Mouse (Mus musculus) heart, adult 18-20 months (tissue): Measurements from ENCODE around the gene Hist1h3e. TPM values are rescaled to one million over a fixed set of nuclear protein-coding genes. Genes with fewer than 3 reads are reported as not detected.
A peak's percentile ranks its signal among the peaks of the same experiment; 100 is the strongest.
"Not testable (repeated sequence)": the region's sequence is repeated elsewhere in the genome, so short reads cannot be mapped to it uniquely, and the experiment has no call there.

ENCODE experiments used
- DNase-seq, 2 experiments: peaks; one replicate each; pipeline ENCODE4 v3.0.0; 2021 to 2022; ENCODE audit warnings: mixed read lengths in 1 of 2
- total RNA-seq, 2 experiments: library from RNA; stranded (reverse); gene quantifications; 2 replicates each; pipeline ENCODE4 v1.2.3; 2021

Hist1h3e gene
- total RNA-seq, 2 experiments from 2014 or later, result 11.6 to 16.2 TPM

- DNase-seq, result peak in 1 of 2 experiments; percentile 51
Observed at GRCm38 (mm10) chr13:23562699-23563462, 712 bp upstream of the Hist1h3e start.

DNA sequence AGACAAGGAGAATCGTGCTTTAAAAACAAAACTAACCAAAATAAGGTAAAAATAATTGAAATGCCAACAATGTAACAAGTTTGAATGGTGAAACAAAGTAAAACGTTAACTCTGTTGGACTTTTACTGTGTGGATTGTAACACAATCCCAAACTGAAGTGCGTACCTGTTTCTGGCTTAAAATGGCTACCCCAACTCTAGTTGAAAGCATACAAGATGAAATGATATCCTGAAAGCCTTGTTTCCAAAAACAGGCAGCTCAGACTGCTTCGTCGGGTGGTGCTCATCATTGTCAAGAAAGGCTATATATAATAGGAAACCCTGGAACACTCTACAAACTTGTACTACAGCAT, 662 bp downstream of the Hist1h3e start:
- DNase-seq, result not testable (repeated sequence)

DNA sequence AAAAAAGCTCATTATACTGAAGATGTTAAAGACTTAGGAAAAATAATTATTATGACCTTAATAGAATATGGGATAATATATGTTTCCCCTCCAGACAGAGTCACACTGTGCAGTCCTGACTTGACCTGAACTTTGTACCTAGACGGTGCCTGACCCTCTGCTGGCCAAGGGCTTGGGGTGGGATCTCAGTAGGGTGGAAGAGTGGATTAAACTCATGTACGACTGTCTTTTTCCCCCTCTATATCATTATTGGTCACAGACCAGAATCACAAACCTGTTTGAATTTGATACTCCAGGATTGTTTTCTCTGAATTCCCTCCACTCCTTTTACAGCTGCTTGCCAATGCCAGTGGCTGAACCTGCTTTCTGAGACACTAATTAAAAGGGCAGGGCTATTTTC, 1.5 kb downstream of the Hist1h3e start:
- not testable (repeated sequence) for DNase-seq

DNA sequence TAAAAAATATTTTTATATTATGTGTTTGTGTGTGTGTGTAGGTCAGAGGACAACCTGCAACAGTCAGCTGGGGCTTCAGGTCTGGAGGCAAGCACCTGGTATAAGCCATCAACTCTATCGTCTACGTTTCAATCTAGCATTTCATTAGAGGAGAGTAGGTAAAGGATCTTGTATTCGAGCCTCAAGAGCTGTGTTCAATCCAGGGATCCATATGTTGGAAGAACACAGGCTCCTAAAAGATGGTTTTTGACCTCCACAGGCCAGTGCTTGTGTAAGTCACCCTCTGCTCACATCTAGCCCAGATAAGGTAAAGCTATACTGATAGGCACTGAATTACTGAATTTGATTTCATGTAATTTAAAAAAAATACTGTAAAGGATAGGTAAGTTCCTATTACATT, 5.3 kb downstream of the Hist1h3e start:
- DNase-seq, result no peak

DNA sequence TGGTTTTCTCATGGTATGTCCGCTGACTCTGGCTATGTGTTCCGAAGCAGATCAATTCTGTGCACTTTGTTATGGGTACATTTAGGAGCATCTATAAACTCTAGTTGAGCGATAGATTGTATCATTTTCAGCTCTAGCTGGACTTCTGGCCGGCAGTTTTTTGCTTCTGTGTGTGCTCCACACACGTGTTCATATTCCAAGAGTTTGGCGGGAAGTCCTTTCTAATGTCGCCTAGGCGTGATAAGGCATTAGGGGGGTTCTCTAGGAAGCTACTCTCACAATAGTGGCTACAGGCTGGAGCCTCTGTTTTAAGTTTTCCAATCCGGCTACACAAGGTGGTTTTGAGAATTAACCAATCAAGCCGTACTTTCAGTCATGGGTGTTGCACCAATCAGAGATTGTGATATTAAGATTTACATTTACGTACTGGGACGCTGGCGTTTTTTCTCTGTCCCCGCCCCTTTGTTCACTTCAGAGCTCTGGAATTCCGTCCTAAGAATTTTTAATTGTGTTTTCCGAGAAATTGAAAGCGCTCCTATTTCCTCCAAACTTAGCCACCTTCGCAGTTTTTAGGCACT, 6.2 kb downstream of the Hist1h3e start:
- DNase-seq, result peak; percentile 83 to 85

DNA sequence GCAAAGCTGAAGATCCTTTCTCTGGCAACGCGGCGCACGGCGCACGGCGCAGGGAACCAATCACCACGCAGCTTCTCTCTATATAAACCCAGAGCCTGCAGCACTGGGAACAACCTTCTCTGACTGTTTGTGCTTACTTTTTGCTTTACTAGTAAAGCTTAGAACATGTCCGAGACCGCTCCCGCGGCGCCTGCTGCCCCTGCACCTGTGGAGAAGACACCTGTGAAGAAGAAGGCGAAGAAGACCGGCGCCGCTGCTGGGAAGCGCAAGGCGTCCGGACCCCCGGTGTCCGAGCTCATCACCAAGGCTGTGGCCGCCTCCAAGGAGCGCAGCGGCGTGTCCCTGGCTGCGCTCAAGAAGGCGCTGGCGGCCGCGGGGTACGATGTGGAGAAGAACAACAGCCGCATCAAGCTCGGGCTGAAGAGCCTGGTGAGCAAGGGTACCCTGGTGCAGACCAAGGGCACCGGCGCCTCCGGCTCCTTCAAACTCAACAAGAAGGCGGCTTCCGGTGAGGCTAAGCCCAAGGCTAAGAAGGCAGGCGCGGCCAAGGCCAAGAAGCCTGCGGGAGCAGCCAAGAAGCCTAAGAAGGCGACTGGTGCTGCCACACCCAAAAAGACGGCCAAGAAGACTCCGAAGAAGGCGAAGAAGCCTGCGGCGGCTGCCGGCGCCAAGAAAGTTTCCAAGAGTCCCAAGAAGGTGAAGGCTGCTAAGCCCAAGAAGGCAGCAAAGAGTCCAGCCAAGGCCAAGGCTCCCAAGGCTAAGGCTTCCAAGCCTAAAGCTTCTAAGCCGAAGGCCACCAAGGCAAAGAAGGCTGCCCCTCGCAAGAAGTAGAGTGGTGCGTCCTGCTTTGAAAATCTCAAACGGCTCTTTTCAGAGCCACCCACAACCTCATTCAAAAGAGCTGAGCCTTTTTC, 7.0 kb downstream of the Hist1h3e start:
- peak; percentile 75 to 76 for DNase-seq

DNA sequence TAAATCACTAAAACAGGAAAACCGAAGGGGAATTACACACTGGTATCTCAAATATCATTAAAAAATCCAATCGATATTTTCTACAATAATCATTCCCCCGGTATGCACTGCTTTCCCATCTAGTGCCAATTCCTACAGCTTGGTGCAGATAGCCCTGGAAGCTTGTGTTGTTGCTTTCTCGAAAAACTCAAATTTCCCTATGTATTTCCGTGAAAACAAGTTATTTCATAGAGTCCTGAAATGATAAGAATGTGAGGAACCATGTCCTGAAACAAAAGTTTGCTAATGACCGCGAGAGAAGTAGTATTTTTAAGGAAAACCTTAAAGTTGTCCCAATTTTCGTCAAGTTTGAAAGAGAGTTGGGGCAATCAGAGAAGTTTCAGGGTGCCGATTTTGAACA, 7.8 kb downstream of the Hist1h3e start:
- DNase-seq, result no peak

- no peak for DNase-seq
Observed at GRCm38 (mm10) chr13:23552962-23553361, 9.2 kb downstream of the Hist1h3e start, which contains the start of gene Hist1h1d. TSS of gene Hist1h1d (plus strand) at chr13:23553262.

GRCm38 (mm10) chr13:23551931-23552914, 9.9 kb downstream of the Hist1h3e start:
- DNase-seq, result no peak

DNA sequence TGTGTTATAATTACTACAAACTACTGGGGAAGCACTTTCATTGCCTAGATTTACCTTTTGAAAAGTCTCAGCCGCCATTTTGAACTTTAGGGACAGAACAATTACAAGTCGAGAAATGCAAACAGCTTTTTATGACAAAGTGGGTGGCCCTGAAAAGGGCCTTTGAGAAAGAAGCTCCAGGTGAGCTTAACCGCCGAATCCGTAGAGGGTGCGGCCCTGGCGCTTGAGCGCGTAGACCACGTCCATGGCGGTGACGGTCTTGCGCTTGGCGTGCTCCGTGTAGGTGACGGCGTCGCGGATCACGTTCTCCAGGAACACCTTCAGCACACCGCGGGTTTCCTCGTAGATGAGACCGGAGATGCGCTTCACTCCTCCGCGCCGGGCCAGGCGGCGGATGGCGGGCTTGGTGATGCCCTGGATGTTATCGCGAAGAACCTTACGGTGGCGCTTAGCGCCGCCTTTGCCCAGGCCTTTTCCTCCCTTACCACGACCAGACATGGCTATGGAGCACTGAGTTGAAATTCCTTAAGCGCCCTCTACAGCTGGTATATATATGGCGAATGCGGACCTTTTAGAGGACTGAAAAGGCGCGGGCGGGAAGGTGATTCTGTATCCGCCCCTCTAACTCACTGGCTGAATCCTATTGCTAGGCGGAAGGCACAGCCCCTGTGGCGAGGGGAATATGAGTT, 10.9 kb downstream of the Hist1h3e start, which contains the start of gene Hist1h4f:
Hist1h4f (minus strand) TSS at position 503 of the 689 bp plus-strand sequence.
- peak; percentile 85 to 90 for DNase-seq

GRCm38 (mm10) chr13:23550761-23551145, 11.4 kb downstream of the Hist1h3e start:
- no peak for DNase-seq

- no peak for DNase-seq
Observed at GRCm38 (mm10) chr13:23546694-23547093, 15.5 kb downstream of the Hist1h3e start.

GRCm38 (mm10) chr13:23544787-23545120, 17.4 kb downstream of the Hist1h3e start:
- not testable (repeated sequence) for DNase-seq

DNA sequence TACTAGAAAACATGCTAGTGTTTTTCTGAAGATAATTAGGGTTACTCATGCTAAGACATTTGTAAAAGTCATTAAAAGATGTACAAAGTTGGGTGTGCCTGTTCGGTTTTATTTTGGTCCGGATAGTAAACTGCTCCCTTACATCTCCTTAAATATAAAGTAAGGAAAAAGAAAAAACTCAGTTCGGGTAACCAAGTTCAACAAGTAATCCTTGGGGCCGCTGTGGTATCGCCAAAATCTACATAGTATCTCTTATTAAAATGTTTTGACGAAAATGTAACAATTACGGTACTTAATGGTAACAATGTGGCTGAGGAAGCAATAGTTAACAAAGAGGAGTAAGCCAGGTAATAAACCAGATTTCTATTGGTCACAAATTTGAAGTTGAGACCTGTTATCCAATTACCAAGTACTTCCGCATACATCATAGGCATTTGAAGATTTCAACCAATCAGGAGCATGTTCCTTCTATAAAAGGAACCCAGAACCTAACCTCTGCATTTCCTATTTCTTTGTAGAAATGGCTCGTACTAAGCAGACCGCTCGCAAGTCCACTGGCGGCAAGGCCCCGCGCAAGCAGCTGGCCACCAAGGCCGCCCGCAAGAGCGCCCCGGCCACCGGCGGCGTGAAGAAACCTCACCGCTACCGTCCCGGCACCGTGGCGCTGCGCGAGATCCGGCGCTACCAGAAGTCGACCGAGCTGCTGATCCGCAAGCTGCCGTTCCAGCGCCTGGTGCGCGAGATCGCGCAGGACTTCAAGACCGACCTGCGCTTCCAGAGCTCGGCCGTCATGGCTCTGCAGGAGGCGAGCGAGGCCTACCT, 18.0 kb downstream of the Hist1h3e start, which contains the start of gene Hist1h3f:
Hist1h3f (plus strand) TSS at position 88 of the 822 bp plus-strand sequence.
- DNase-seq, result peak; percentile 89 to 90

- peak; percentile 81 to 91 for DNase-seq
Observed at GRCm38 (mm10) chr13:23542999-23543607, 19.1 kb downstream of the Hist1h3e start, which contains the start of gene Hist1h2bh. TSS of gene Hist1h2bh (minus strand) at chr13:23543392.

- not testable (repeated sequence) for DNase-seq
Observed at GRCm38 (mm10) chr13:23542225-23542980, 19.8 kb downstream of the Hist1h3e start.

DNA sequence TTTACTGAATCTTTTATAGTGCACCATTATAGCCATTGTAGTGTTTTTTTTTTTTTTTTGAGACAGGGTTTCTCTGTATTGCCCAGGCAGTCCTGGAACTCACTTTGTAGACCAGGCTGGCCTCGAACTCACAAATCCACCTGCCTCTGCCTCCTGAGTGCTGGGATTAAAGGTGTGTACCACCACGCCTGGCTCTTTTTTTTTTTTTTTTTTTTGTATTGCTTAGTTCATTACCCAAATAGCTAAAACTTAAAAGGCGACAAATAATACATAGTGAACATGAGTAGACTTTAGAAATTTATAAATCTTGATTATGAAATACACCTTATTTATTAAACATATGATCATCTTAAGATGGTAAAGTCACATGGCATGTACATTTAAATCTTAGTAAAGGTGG, 20.7 kb downstream of the Hist1h3e start:
- no peak for DNase-seq

DNA sequence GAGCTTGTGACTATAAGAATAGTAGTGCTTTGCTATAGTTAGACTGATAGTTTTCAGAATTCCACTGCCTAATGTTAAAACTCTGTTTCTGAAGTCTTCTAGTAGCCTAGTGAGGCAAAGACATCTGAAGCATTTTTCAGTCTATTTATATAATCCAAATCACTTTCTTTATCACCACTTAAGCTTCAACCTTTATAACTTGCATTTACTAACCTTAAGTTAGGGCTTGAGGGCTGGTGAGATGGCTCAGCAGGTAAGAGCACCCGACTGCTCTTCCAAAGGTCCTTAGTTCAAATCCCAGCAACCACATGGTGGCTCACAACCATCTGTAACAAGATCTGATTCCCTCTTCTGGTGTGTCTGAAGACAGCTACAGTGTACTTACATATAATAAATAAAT, 22.3 kb downstream of the Hist1h3e start:
- DNase-seq, result not testable (repeated sequence)
